Mouse (Mus musculus) MEL (cell line): ENCODE measurements at regions not wholly inside any gene's neighbourhood (a gene's known extent, or its start where the extent isn't known, plus 50 kb on each side); places are given as distances from the start of the nearest gene placed in this dataset.

Experiments used
- DNase-seq: peaks from one replicate; pipeline ENCODE4 v3.0.0; 2011; ENCODE audit warnings: low read depth, low spot score
- H3K27ac ChIP-seq: 2 replicates; pipeline ENCODE4 v1.5.1; 2012; ENCODE audit warnings: low read depth, mild to moderate bottlenecking, control low read depth, low read length, moderate library complexity; ENCODE audit not compliant: control insufficient read depth
- H3K27me3 ChIP-seq, 2 experiments: fragments of 150-350 bp in 1 of 2; sonication (generic) in 1 of 2; 2 replicates each; pipeline ENCODE4 v1.6.1; 2012; ENCODE audit warnings: low read length in 2 of 2, mild to moderate bottlenecking in 2 of 2, improper control_type of control experiment in 1 of 2, moderate library complexity in 1 of 2; ENCODE audit not compliant: insufficient read depth in 2 of 2, control insufficient read depth in 1 of 2
- H3K36me3 ChIP-seq, 2 experiments: 2 replicates each; pipeline ENCODE4 v1.6.1; 2012 to 2014; ENCODE audit warnings: low read length in 2 of 2, improper control_type of control experiment in 1 of 2, inconsistent platforms in 1 of 2, mild to moderate bottlenecking in 1 of 2; ENCODE audit not compliant: insufficient read depth in 2 of 2, control insufficient read depth in 1 of 2
- H3K4me1 ChIP-seq, 2 experiments: fragments of 150-350 bp in 1 of 2; sonication (generic) in 1 of 2; 2 replicates each; pipeline ENCODE4 v1.6.1; 2012; ENCODE audit warnings: low read length in 2 of 2, improper control_type of control experiment in 1 of 2, mild to moderate bottlenecking in 1 of 2; ENCODE audit not compliant: insufficient read depth in 2 of 2, control insufficient read depth in 1 of 2
- H3K4me3 ChIP-seq, 2 experiments: fragments of 150-350 bp in 1 of 2; sonication (generic) in 1 of 2; 2 replicates each; pipeline ENCODE4 v1.5.1; 2012; ENCODE audit warnings: low read depth in 2 of 2, low read length in 2 of 2, mild to moderate bottlenecking in 2 of 2, moderate library complexity in 2 of 2, control low read depth in 1 of 2, improper control_type of control experiment in 1 of 2; ENCODE audit not compliant: control insufficient read depth in 1 of 2, insufficient read depth in 1 of 2
- H3K79me2 ChIP-seq: 2 replicates; pipeline ENCODE4 v1.6.1; 2012; ENCODE audit warnings: mild to moderate bottlenecking, low read length, moderate library complexity; ENCODE audit not compliant: control insufficient read depth, poor library complexity, insufficient read depth
- H3K9ac ChIP-seq: 2 replicates; pipeline ENCODE4 v1.6.1; 2012; ENCODE audit warnings: low read depth, mild to moderate bottlenecking, control low read depth, low read length, moderate library complexity; ENCODE audit not compliant: control insufficient read depth, poor library complexity, severe bottlenecking
- H3K9me3 ChIP-seq: fragments of 150-350 bp; sonication (generic); replicated peaks from 2 replicates; pipeline ENCODE4 v1.6.1; 2012; ENCODE audit warnings: mild to moderate bottlenecking, low read length, improper control_type of control experiment, moderate library complexity; ENCODE audit not compliant: insufficient read depth
- BHLHE40 ChIP-seq: IDR thresholded peaks from 2 replicates; pipeline ENCODE4 v1.6.1; 2012; ENCODE audit warnings: low read depth, mild to moderate bottlenecking, inconsistent platforms, low read length, improper control_type of control experiment, borderline replicate concordance
- CHD1 ChIP-seq: IDR thresholded peaks from 2 replicates; pipeline ENCODE4 v1.6.1; 2012; ENCODE audit warnings: low read depth, mild to moderate bottlenecking, inconsistent platforms, low read length, improper control_type of control experiment
- CHD2 ChIP-seq: IDR thresholded peaks from 2 replicates; pipeline ENCODE4 v1.6.1; 2011; ENCODE audit warnings: low read length, improper control_type of control experiment
- CTCF ChIP-seq, 3 experiments: IDR thresholded peaks in 2 of 3; conservative IDR thresholded peaks in 1 of 3; 2 replicates each; pipeline ENCODE4 v1.5.1; 2011 to 2012; ENCODE audit warnings: low read length in 3 of 3, low read depth in 2 of 3, mild to moderate bottlenecking in 2 of 3, improper control_type of control experiment in 1 of 3, inconsistent platforms in 1 of 3, mixed read lengths in 1 of 3, moderate library complexity in 1 of 3; ENCODE audit not compliant: control insufficient read depth in 1 of 3, insufficient read depth in 1 of 3, poor library complexity in 1 of 3, severe bottlenecking in 1 of 3
- ELF1 ChIP-seq: IDR thresholded peaks from 2 replicates; pipeline ENCODE4 v1.6.1; 2014; ENCODE audit warnings: low read depth, mild to moderate bottlenecking, inconsistent platforms, low read length, improper control_type of control experiment, moderate library complexity
- EP300 ChIP-seq, 2 experiments: IDR thresholded peaks; 2 replicates each; pipeline ENCODE4 v1.6.1; 2011; ENCODE audit warnings: improper control_type of control experiment in 2 of 2, low read length in 2 of 2, low read depth in 1 of 2, mild to moderate bottlenecking in 1 of 2
- HCFC1 ChIP-seq: IDR thresholded peaks from 2 replicates; pipeline ENCODE4 v1.6.1; 2012; ENCODE audit warnings: low read depth, mild to moderate bottlenecking, inconsistent platforms, low read length, improper control_type of control experiment, moderate library complexity
- KAT2A ChIP-seq: conservative IDR thresholded peaks from 2 replicates; pipeline ENCODE4 v1.6.1; 2012; ENCODE audit warnings: low read depth, low read length, improper control_type of control experiment, inconsistent platforms
- MAX ChIP-seq: IDR thresholded peaks from 2 replicates; pipeline ENCODE4 v1.6.1; 2011; ENCODE audit warnings: low read length, improper control_type of control experiment
- MXI1 ChIP-seq: IDR thresholded peaks from 2 replicates; pipeline ENCODE4 v1.6.1; 2011; ENCODE audit warnings: mild to moderate bottlenecking, low read depth, low read length, improper control_type of control experiment
- MYB ChIP-seq: IDR thresholded peaks from 2 replicates; pipeline ENCODE4 v1.6.1; 2011; ENCODE audit warnings: mild to moderate bottlenecking, low read depth, low read length, improper control_type of control experiment
- NRF1 ChIP-seq: IDR thresholded peaks from 2 replicates; pipeline ENCODE4 v1.6.1; 2014; ENCODE audit warnings: low read depth, mild to moderate bottlenecking, inconsistent platforms, low read length, improper control_type of control experiment, moderate library complexity; ENCODE audit not compliant: poor library complexity, insufficient read depth, severe bottlenecking
- POLR2AphosphoS5 ChIP-seq: IDR thresholded peaks from 2 replicates; pipeline ENCODE4 v1.6.1; 2012; ENCODE audit warnings: low read depth, borderline replicate concordance, mild to moderate bottlenecking, inconsistent platforms, low read length, moderate library complexity, mixed read lengths
- RAD21 ChIP-seq: IDR thresholded peaks from 2 replicates; pipeline ENCODE4 v1.6.1; 2011; ENCODE audit warnings: mild to moderate bottlenecking, low read depth, low read length, improper control_type of control experiment
- RCOR1 ChIP-seq: IDR thresholded peaks from 2 replicates; pipeline ENCODE4 v1.6.1; 2012; ENCODE audit warnings: low read depth, mild to moderate bottlenecking, inconsistent platforms, low read length, improper control_type of control experiment
- SMC3 ChIP-seq: IDR thresholded peaks from 2 replicates; pipeline ENCODE4 v1.6.1; 2011; ENCODE audit warnings: low read depth, low read length, improper control_type of control experiment
- TAL1 ChIP-seq: IDR thresholded peaks from 2 replicates; pipeline ENCODE4 v1.6.1; 2012; ENCODE audit warnings: mild to moderate bottlenecking, inconsistent platforms, low read length, moderate library complexity, mixed read lengths
- TBP ChIP-seq: IDR thresholded peaks from 2 replicates; pipeline ENCODE4 v1.8.0; 2011; ENCODE audit warnings: low read depth, low read length, improper control_type of control experiment
- TCF12 ChIP-seq: IDR thresholded peaks from 2 replicates; pipeline ENCODE4 v1.6.1; 2014; ENCODE audit warnings: low read depth, mild to moderate bottlenecking, inconsistent platforms, low read length, improper control_type of control experiment, moderate library complexity
- USF1 ChIP-seq: IDR thresholded peaks from 2 replicates; pipeline ENCODE4 v1.6.1; 2014; ENCODE audit warnings: low read depth, mild to moderate bottlenecking, inconsistent platforms, low read length, improper control_type of control experiment, moderate library complexity
- USF2 ChIP-seq, 2 experiments: IDR thresholded peaks; 2 replicates each; pipeline ENCODE4 v1.6.1; 2011 to 2012; ENCODE audit warnings: improper control_type of control experiment in 2 of 2, low read length in 2 of 2, borderline replicate concordance in 1 of 2, inconsistent platforms in 1 of 2, low read depth in 1 of 2, mild to moderate bottlenecking in 1 of 2; ENCODE audit not compliant: insufficient read depth in 1 of 2
- ZC3H11A ChIP-seq: IDR thresholded peaks from 2 replicates; pipeline ENCODE4 v1.6.1; 2012; ENCODE audit warnings: low read depth, mild to moderate bottlenecking, inconsistent platforms, low read length, improper control_type of control experiment
- ZMIZ1 ChIP-seq: IDR thresholded peaks from 2 replicates; pipeline ENCODE4 v1.6.1; 2012; ENCODE audit warnings: low read depth, mild to moderate bottlenecking, inconsistent platforms, low read length, improper control_type of control experiment, moderate library complexity
- ZNF384 ChIP-seq: IDR thresholded peaks from 2 replicates; pipeline ENCODE4 v1.6.1; 2012; ENCODE audit warnings: low read depth, mild to moderate bottlenecking, inconsistent platforms, low read length, improper control_type of control experiment

- no peaks in the 10 kb centered on the region for H3K9me3 ChIP-seq
- no peak overlapping the region for H3K4me3 ChIP-seq
- TF ChIP-seq TAL1 (no peak), CHD2 (no peak), TCF12 (no peak), ZNF384 (no peak), RAD21 (no peak), USF1 (no peak), MAX (no peak), MYB (no peak), HCFC1 (no peak), USF2 (IDR thresholded peaks at IDR 0.05; ENCODE audit: borderline replicate concordance in 1 of 2, insufficient read depth in 1 of 2, low read depth in 1 of 2, low read length in 2 of 2) (no peak)
- TF ChIP-seq, all 39 proteins: peak for 0
- H3K79me2 ChIP-seq = no peaks in the 10 kb centered on the region
- no peaks in the 10 kb centered on the region for H3K4me1 ChIP-seq
- H3K36me3 ChIP-seq = no peaks in the 10 kb centered on the region
- no peaks in the 10 kb centered on the region for H3K27me3 ChIP-seq
- DNase-seq = no peak
- no peak overlapping the region for H3K9ac ChIP-seq
- no peak overlapping the region for H3K27ac ChIP-seq
These were observed 259.1 kb downstream of the Lrriq3 start for GRCm38 (mm10) chr3:155352277-155352802.

GRCm38 (mm10) chr3:155360399-155360798, 267.2 kb downstream of the Lrriq3 start:
- no peaks in the 10 kb centered on the region for H3K4me1 ChIP-seq
- no peak for TF ChIP-seq MXI1
- no peak for TF ChIP-seq CTCF (IDR thresholded peaks at IDR 0.05 in 2 of 3, conservative IDR thresholded peaks at IDR 0.05 in 1 of 3; ENCODE audit: control insufficient read depth in 1 of 3, insufficient read depth in 1 of 3, low read depth in 2 of 3, low read length in 3 of 3, poor library complexity in 1 of 3, severe bottlenecking in 1 of 3)
- no peak for TF ChIP-seq MYB
- TF ChIP-seq CHD2 = no peak
- no peak for TF ChIP-seq EP300 (IDR thresholded peaks at IDR 0.05; ENCODE audit: low read depth in 1 of 2, low read length in 2 of 2)
- no peak for TF ChIP-seq ZMIZ1
- no peak for TF ChIP-seq RCOR1
- no peak for TF ChIP-seq ELF1
- TF ChIP-seq NRF1 = no peak
- no peak for TF ChIP-seq TCF12
- no peak for TF ChIP-seq SMC3
- no peak for TF ChIP-seq KAT2A
- TF ChIP-seq TBP = no peak
- no peak for TF ChIP-seq USF2 (IDR thresholded peaks at IDR 0.05; ENCODE audit: borderline replicate concordance in 1 of 2, insufficient read depth in 1 of 2, low read depth in 1 of 2, low read length in 2 of 2)
- no peak for TF ChIP-seq CHD1
- no peak for TF ChIP-seq ZC3H11A
- no peak for TF ChIP-seq POLR2AphosphoS5
- no peak for TF ChIP-seq ZNF384
- TF ChIP-seq RAD21 = no peak
- no peak for TF ChIP-seq BHLHE40
- no peaks in the 10 kb centered on the region for H3K9me3 ChIP-seq
- no peaks in the 10 kb centered on the region for H3K36me3 ChIP-seq
- no peaks in the 10 kb centered on the region for H3K79me2 ChIP-seq
- H3K27me3 ChIP-seq = no peaks in the 10 kb centered on the region
- H3K4me3 ChIP-seq = no peak overlapping the region
- no peak overlapping the region for H3K27ac ChIP-seq
- no peak overlapping the region for H3K9ac ChIP-seq
- DNase-seq = no peak
